Mouse (Mus musculus) lung, postnatal 36 days (tissue): ENCODE measurements around the gene Ache.

ENCODE experiments used
- DNase-seq: peaks from one replicate; pipeline ENCODE4 v3.0.0; 2022; ENCODE audit warnings: mixed read lengths

Gene Ache

DNA sequence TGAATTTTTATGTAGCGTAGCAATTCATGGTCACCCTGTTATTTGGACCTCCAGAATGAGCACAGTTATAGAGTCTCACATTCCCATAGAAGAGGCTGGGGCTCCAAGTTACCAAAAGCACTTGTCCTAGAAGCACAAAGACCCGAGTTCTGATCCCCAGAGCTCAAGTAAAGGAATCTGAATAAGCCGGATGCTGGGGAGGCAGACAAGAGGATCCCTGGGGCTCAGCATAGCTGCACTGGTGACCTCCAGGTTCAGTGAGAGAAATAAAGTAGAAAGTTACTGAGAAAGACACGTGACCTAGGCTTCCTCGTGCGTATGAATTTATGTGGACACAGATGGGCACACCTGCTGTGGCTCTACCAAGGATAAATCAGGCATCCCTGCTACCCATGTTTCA is 47.7 kb downstream of the Ache start:
- DNase-seq = no peak

GRCm38 (mm10) chr5:137337190-137337589 is 49.9 kb downstream of the Ache start:
- DNase-seq = no peak

GRCm38 (mm10) chr5:137338256-137338655 is 50.9 kb downstream of the Ache start:
- peak; percentile 96 for DNase-seq

GRCm38 (mm10) chr5:137338663-137339289 is 51.5 kb downstream of the Ache start:
- DNase-seq = peak; percentile 80

DNA sequence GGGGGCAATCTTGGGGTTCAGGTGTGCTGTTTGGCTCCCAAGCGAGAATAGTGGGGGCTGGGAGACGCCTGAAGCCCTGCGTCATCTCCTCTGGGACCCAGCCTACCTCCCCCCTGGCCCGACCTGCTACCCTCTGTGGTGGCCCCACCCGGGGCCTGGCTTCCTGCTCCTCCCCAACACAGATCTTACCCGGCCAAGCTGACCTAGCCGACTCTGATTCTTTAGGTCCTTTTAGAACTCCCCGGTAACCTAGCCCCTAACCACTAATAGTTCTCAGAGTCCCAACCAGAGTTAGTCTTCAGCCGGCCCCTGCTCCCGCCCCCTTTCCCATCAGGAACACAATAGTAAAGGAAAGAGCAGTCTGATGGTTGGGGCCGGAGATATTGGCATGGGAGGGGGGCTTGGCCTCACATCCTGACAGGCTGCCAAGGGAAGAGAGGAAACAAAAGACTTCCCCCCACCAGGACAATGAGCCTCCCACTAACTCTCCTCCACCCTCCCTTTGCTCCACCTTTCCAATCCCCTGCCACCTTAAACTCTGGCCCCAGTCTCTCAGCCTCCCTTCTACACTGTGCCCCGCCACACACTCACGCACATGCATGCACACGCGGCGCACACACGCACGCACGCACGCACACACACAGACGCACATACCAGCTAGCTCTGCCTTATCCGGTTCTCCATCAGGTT is 52.1 kb downstream of the Ache start:
- peak; percentile 84 for DNase-seq

DNA sequence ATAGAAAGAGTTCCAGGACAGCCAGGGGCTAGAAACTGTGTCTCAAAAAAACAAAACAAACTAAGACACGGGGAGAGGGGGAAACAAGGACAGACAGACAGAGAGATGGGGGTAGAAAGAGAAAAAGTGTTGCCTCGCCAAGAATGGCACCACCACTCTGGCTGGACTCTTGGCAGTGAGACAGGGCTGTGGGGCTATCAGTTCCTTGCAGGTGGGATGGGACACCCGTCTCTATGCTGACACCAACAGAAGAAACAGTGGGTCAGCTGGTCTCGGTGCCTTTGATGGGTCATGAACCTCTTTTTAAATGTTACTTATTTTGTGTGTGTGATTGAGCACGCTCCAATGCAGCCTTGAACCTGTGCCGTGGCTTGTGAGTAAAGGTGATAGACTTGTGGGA is 52.9 kb downstream of the Ache start:
- DNase-seq = no peak

DNA sequence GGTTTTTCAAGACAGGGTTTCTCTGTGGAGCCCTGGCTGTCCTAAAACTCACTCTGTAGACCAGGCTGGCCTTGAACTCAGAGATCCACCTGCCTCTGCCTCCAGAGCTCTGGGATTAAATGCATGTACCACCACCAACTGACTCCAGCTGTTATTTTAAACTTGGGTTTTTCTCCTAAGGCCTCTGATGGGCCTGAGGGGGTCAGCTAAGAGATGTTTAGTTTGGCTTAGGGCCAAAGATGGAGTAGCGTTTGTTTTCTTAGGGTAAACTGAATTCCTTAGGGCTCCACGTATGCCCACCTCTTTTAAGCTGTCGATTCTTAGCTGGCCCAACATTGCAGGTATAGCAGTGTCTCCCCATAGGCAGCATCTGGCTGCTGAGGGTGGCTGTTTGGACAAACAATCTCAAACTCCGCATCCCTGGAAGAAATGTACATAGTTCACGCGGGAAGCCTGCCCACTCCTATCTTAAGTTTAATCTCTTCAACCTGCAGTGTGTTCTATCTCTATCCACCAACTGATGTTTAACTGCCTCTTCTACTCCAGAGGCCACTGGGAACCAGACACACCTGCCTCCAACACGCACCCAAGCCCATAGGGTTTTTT is 55.2 kb downstream of the Ache start:
- no peak for DNase-seq

DNA sequence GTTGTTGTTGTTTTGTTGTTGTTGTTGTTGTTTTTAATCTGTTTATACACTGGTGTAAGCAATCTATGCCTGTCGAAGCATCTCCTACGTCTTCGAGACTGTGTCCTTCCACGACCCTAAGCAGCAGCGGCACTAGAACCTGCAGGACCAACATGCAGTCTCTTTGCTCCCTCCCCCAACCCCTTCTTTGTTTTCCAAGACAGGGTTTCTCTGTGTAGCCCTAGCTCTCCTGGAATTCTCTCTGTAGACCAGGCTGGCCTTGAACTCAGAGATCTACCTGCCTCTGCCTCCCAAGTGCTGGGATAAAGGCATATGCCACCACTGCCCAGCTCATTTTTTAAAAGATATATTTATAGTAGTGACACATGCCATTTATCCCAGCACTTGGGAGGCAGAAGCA is 56.1 kb downstream of the Ache start:
- no peak for DNase-seq

DNA sequence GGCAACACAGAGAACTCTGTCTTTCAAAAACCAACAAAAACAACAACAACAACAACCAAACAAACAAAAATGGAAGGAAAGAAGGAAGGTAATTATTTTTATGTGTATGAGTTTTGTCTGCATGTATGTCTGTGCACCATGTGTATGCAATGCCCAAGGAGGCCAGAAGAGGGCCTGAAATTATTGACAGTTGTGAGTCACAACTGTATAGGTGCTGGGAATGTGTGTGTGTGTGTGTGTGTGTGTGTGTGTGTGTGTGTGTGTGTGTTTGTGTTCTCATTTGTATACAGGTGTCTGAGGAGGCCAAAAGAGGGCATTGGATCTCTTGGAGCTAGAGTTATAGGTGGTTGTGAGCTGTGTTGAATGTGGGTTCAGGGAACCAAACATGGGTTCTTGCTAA is 56.5 kb downstream of the Ache start:
- no peak for DNase-seq
